Mouse (Mus musculus) G1E-ER4 (cell line): Measurements from ENCODE around the gene Gtf2a1. TPM values are rescaled to one million over a fixed set of nuclear protein-coding genes. Genes with fewer than 3 reads are reported as not detected.

Experiments used
- GATA1 ChIP-seq: IDR thresholded peaks from one replicate; pipeline ENCODE4 v1.8.0; 2012; ENCODE audit warnings: low read length, inconsistent platforms
- polyA plus RNA-seq: library from polyadenylated mRNA; stranded (reverse); fragments of >175 nt; gene quantifications from 2 replicates; pipeline ENCODE4 v1.2.3, GENCODE M21; 2012

Gene Gtf2a1
- polyA plus RNA-seq, 1 experiment = 10.1 TPM

GRCm38 (mm10) chr12:91587491-91588033 lies 2.7 kb downstream of the Gtf2a1 start:
- TF ChIP-seq GATA1 = no peak

DNA sequence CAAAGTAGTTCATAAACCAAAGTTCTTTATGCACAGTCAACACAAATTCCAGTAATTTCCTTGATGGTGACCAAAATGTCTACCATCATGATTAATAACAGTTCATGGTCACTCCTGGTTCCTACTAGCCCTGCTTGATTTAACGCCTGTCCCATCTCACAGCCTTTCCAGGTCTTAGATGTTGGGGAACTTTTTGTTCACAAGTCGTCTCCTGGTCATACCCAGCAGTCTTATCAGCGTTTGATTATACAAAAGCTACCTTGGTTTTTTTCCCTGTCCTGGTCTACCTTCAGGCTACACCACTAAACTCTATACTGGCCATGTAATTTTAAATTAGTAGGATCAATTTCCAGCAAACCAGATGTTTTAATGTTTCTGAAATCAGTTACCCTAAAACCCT lies 3.2 kb downstream of the Gtf2a1 start:
- TF ChIP-seq GATA1 = no peak

GRCm38 (mm10) chr12:91585206-91585605 lies 5.1 kb downstream of the Gtf2a1 start:
- TF ChIP-seq GATA1 = no peak

DNA sequence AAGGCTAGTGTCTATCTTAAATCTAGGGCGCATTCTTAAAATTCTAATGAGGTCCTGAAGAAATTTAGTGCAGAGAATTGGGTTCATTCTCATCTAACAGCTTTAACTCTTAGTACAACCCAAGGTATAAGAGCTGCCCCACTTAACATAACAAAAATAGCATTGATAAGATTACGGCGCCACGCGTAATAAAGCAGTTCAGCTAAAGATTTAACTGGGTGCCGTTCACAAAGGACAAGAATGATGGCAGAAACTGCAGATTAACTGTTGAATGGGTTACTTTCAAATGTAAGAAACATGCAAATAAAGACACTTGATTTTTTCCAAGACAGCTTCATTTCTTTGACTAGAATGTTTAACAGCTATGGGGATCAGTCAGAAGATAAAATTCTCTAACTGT lies 6.9 kb downstream of the Gtf2a1 start:
- no peak for TF ChIP-seq GATA1

DNA sequence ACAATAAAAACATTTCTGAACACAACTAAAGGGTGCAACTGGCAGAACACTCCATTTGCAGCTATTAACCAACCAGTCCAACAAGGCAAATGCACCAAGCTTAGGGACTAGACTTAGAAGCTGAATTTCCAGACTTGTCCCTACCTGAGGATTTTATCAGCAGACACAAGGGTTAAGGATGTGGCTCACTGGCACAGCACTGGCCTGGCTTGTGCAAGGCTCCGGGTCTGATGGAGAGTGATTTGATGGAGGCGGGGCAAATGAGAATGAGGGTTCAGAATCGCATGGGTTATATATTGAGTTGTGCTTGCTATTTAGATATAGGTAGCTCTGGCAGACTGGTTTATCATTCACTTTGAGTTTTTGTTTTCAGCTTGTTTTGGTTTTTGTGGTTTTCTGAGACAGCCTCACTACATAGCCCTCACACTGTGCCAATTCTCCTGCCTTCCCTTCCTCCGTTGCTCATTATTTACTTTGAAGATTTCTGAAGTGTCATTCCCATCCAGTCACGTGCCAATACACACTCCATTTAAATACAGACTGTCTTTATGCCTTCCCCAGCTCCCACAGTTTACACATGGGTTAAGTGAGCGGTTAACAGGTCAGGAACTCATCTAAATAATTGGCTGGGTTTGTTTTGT lies 7.8 kb downstream of the Gtf2a1 start:
- TF ChIP-seq GATA1 = no peak

GRCm38 (mm10) chr12:91581204-91582070 lies 8.8 kb downstream of the Gtf2a1 start:
- TF ChIP-seq GATA1 = no peak

- TF ChIP-seq GATA1 = peak; percentile 69
Observed at GRCm38 (mm10) chr12:91579665-91580064, 10.6 kb downstream of the Gtf2a1 start.

- no peak for TF ChIP-seq GATA1
Observed at GRCm38 (mm10) chr12:91571708-91572107, 18.6 kb downstream of the Gtf2a1 start.

DNA sequence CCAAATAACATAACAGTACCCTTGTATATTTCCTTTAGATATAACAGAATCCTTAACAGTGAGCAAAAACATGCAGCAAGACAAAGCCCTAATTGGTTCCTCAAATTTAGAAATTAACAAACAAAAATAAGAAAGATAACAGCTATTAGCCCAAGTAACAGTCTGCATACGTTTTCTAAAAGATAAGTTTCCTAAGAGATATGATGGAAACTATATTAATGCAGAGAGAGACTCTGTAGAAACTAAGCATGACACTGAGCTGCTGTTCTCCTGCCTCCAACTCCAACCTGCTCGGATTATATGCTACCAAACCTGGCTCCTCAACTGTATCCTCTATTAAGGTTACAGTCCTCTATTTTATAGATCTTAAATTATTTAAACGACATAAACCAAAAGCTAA lies 21.0 kb downstream of the Gtf2a1 start:
- TF ChIP-seq GATA1 = no peak

DNA sequence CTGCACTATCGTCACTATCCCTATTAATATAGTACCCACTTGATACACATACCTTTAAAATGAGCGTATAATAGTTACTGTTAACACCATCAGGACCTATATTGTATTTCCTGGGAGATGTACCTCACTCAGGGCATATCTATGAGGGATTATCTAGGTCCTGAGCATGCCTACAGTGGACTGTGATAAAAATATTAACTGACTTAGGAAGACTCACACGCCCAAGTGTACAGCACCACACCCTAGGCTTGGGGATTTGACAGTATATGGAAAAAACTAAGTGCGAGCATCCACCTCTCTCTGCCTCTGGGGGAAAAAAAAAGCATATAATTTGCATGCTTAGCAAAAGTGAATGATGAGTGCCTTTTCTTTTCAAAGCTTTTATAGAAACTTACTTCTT lies 23.1 kb downstream of the Gtf2a1 start:
- TF ChIP-seq GATA1 = no peak

GRCm38 (mm10) chr12:91551773-91552526 lies 38.3 kb downstream of the Gtf2a1 start:
- no peak for TF ChIP-seq GATA1

DNA sequence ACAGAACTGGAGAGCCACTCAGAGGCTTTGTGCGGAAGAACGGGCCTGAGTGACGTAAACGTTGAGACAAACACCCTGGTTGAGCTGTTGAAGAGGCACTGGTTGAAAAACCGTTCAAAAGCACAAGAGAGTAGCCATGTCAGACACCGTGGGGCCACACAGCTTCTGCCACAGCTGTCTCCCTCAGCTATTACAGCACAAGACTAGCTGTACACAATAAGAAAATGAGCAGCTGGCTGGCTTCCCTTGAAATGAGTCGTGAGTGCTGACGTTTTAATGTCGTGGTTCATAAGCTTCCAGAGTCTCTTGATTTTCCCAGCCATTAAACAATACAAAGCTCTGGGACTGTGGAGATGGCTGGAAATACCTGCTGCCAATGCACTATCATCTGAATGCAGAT lies 40.8 kb downstream of the Gtf2a1 start:
- no peak for TF ChIP-seq GATA1

GRCm38 (mm10) chr12:91540202-91540601 lies 50.1 kb downstream of the Gtf2a1 start:
- TF ChIP-seq GATA1 = no peak

DNA sequence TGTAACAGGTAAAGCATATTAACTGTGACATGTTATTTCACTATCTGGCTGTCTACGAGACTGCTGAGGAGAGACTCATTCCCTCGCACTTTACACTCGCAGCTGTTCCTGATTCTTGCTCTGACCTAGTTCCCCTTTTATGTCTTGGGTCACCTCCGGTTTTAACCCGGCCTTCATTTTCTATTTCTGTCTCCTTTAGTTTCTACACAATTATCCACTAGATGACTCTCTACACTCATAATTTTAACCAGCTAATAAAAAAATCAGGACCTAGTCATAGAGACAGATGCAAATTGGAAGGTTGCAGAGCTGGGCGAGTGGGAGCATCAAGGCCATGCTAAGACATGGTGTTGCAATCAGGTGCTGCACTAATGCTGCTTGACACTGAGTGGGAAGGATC lies 55.8 kb downstream of the Gtf2a1 start:
- no peak for TF ChIP-seq GATA1

GRCm38 (mm10) chr12:91523626-91524025 lies 66.7 kb downstream of the Gtf2a1 start:
- no peak for TF ChIP-seq GATA1

GRCm38 (mm10) chr12:91517808-91518207 lies 72.5 kb downstream of the Gtf2a1 start:
- no peak for TF ChIP-seq GATA1

DNA sequence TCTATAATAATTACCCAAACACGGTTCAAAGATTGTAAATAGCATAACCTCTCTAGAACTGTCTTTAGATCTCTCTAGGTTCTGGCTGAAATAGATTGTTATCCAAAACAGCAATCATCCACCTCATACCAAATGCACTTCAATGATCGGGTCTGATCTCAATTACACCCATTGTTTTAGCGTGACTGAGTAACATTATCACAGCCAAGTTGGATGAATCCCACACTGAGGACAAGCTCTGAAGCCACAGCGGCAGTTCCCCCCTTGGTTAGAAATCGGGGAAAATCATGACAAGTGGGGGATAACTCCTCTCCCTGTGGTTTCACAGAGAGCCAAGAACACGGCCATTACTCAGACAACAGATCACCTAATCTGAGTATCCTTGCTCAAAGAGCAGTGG lies 76.3 kb downstream of the Gtf2a1 start:
- TF ChIP-seq GATA1 = no peak
